Mouse (Mus musculus) neural tube, embryonic 12.5 days (tissue): ENCODE results near the gene Fam210b. TPM values are rescaled to one million over a fixed set of nuclear protein-coding genes. Genes with fewer than 3 reads are reported as not detected.

Source experiments
- polyA plus RNA-seq: library from polyadenylated mRNA; unstranded; fragments of >200 nt; fragmentation: Nextera tagmentation; extraction: Ambion mirVana; gene quantifications from 2 replicates; pipeline ENCODE4 v1.2.1, GENCODE M21; 2016

Gene Fam210b
- polyA plus RNA-seq, 1 experiment from 2014 or later = 35.6 TPM

Other genes starting within 250 kb of the Fam210b start
- not detected in 2 replicates for gene Mc3r, start 97.1 kb upstream of the Fam210b start, polyA plus RNA-seq
- 84.6 and 87.3 TPM in 2 replicates for gene Aurka, start 25.0 kb downstream of the Fam210b start, polyA plus RNA-seq
- gene Cstf1, start 25.1 kb downstream of the Fam210b start, polyA plus RNA-seq = 37.7 and 38.9 TPM in 2 replicates
- gene Cass4, start 48.2 kb downstream of the Fam210b start, polyA plus RNA-seq = 0.18 and 0.43 TPM in 2 replicates
- 102 and 105 TPM in 2 replicates for gene Rtf2, start 95.0 kb downstream of the Fam210b start, polyA plus RNA-seq
- gene Gcnt7, start 113.0 kb downstream of the Fam210b start, polyA plus RNA-seq = 1.5 and 2.0 TPM in 2 replicates
- 0.51 TPM in 1 of 2 replicates, not detected in the other for gene Fam209, start 127.0 kb downstream of the Fam210b start, polyA plus RNA-seq
- 1.0 and 1.1 TPM in 2 replicates for gene Tfap2c, start 204.0 kb downstream of the Fam210b start, polyA plus RNA-seq